Mouse (Mus musculus) midbrain, embryonic 11.5 days (tissue): Measurements from ENCODE around the gene Slc39a9. TPM values are rescaled to one million over a fixed set of nuclear protein-coding genes. Genes with fewer than 3 reads are reported as not detected.
A peak's percentile ranks its signal among the peaks of the same experiment; 100 is the strongest.

Source experiments
- ATAC-seq: fragments of 200-750 bp; cut with Nextera tagmentation; 2 replicates; pipeline ENCODE4 v1.8.0; 2017; ENCODE audit warnings: moderate TSS enrichment, moderate library complexity; ENCODE audit not compliant: low FRiP score
- DNase-seq: peaks from one replicate; pipeline ENCODE4 v3.0.0; 2015; ENCODE audit warnings: low spot score; ENCODE audit errors: missing footprints
- H3K27ac ChIP-seq: fragments of 300-500 bp; sonication (generic); 2 replicates; pipeline ENCODE4 v1.5.1; 2014; ENCODE audit warnings: low read depth, low read length
- H3K27me3 ChIP-seq: fragments of 300-500 bp; sonication (generic); 2 replicates; pipeline ENCODE4 v1.6.1; 2014; ENCODE audit warnings: mild to moderate bottlenecking, low read length, moderate library complexity, mixed read lengths; ENCODE audit not compliant: control insufficient read depth, insufficient read depth
- H3K36me3 ChIP-seq: fragments of 300-500 bp; sonication (generic); 2 replicates; pipeline ENCODE4 v1.6.1; 2014; ENCODE audit warnings: mild to moderate bottlenecking, low read length, moderate library complexity, mixed read lengths; ENCODE audit not compliant: control insufficient read depth, insufficient read depth
- H3K4me1 ChIP-seq: fragments of 300-500 bp; sonication (generic); 2 replicates; pipeline ENCODE4 v1.6.1; 2014; ENCODE audit warnings: low read length; ENCODE audit not compliant: control insufficient read depth, insufficient read depth
- H3K4me2 ChIP-seq: fragments of 300-500 bp; sonication (generic); 2 replicates; pipeline ENCODE4 v1.6.1; 2014; ENCODE audit warnings: mild to moderate bottlenecking, moderate library complexity
- H3K4me3 ChIP-seq: fragments of 300-500 bp; sonication (generic); 2 replicates; pipeline ENCODE4 v1.5.1; 2014; ENCODE audit warnings: low read depth, low read length
- H3K9ac ChIP-seq: fragments of 300-500 bp; sonication (generic); 2 replicates; pipeline ENCODE4 v1.6.1; 2014; ENCODE audit warnings: low read length
- H3K9me3 ChIP-seq: fragments of 300-500 bp; sonication (generic); 2 replicates; pipeline ENCODE4 v1.6.1; 2016; ENCODE audit warnings: low read length; ENCODE audit not compliant: control insufficient read depth
- WGBS: fragments of 180-500 bp; shearing (Covaris S2); extraction: QIAGEN DNeasy Blood & Tissue Kit; methylation state at CpG from one replicate; pipeline ENCODE4 v1.1.7; 2014; 5-methylcytosine and 5-hydroxymethylcytosine counted together
- polyA plus RNA-seq: library from polyadenylated mRNA; unstranded; fragments of >200 nt; fragmentation: Nextera tagmentation; extraction: Ambion mirVana; gene quantifications from 2 replicates; pipeline ENCODE4 v1.2.1, GENCODE M21; 2014

The Slc39a9 gene
- polyA plus RNA-seq, 1 experiment from 2014 or later: 29.8 TPM

- DNase-seq: peak; percentile 87
Observed at GRCm38 (mm10) chr12:80673170-80673569, 29.5 kb downstream of the Slc39a9 start.

GRCm38 (mm10) chr12:80681340-80681739, 37.7 kb downstream of the Slc39a9 start:
- 84% methylated on average over 1 of the region's 1 CpGs for WGBS
- no peak for ATAC-seq
- DNase-seq: peak; percentile 84
- no peak overlapping the region for H3K4me2 ChIP-seq
- no peak overlapping the region for H3K27ac ChIP-seq
- no peaks in the 10 kb centered on the region for H3K27me3 ChIP-seq
- no peak overlapping the region for H3K9ac ChIP-seq
- no peak overlapping the region for H3K4me3 ChIP-seq
- H3K4me1 ChIP-seq: no peaks in the 10 kb centered on the region
- H3K36me3 ChIP-seq: no peaks in the 10 kb centered on the region
- no peaks in the 10 kb centered on the region for H3K9me3 ChIP-seq

More at GRCm38 (mm10) chr12:80673170-80673569, 29.5 kb downstream of the Slc39a9 start:
- Histone ChIP-seq H3K9me3 (no peaks in the 10 kb centered on the region), H3K4me2 (no peak overlapping the region), H3K4me3 (no peak overlapping the region), H3K27ac (no peak overlapping the region), H3K4me1 (no peaks in the 10 kb centered on the region), H3K9ac (no peak overlapping the region), H3K27me3 (no peaks in the 10 kb centered on the region), H3K36me3 (no peaks in the 10 kb centered on the region)
- 21% methylated on average over 3 of the region's 3 CpGs for whole genome bisulfite sequencing
- 0 out of 2 replicates have a peak, but pooled peaks have one; percentile 44 for ATAC-seq

GRCm38 (mm10) chr12:80683554-80683953, 39.9 kb downstream of the Slc39a9 start:
- H3K4me2 ChIP-seq: no peak overlapping the region
- 91% methylated on average over 3 of the region's 3 CpGs for WGBS
- no peak overlapping the region for H3K27ac ChIP-seq
- DNase-seq (no peak), ATAC-seq (no peak)
- H3K9ac ChIP-seq: no peak overlapping the region
- no peaks in the 10 kb centered on the region for H3K9me3 ChIP-seq
- H3K27me3 ChIP-seq: no peaks in the 10 kb centered on the region
- H3K36me3 ChIP-seq: no peaks in the 10 kb centered on the region
- H3K4me1 ChIP-seq: no peaks in the 10 kb centered on the region
- H3K4me3 ChIP-seq: no peak overlapping the region

GRCm38 (mm10) chr12:80684316-80684715, 40.6 kb downstream of the Slc39a9 start:
- Histone ChIP-seq H3K4me2 (no peak overlapping the region), H3K27ac (no peak overlapping the region), H3K36me3 (no peaks in the 10 kb centered on the region), H3K4me1 (no peaks in the 10 kb centered on the region), H3K4me3 (no peak overlapping the region), H3K27me3 (no peaks in the 10 kb centered on the region), H3K9ac (no peak overlapping the region), H3K9me3 (no peaks in the 10 kb centered on the region)
- DNase-seq (no peak), ATAC-seq (no peak)
- WGBS: 78% methylated on average over 3 of the region's 3 CpGs

GRCm38 (mm10) chr12:80687788-80688211, 44.1 kb downstream of the Slc39a9 start:
- H3K27me3 ChIP-seq: peaks cover 20% of the 10 kb centered on the region
- WGBS: 87% methylated on average over 10 of the region's 10 CpGs
- peaks cover 8% of the 10 kb centered on the region for H3K4me1 ChIP-seq
- H3K36me3 ChIP-seq: no peaks in the 10 kb centered on the region
- no peak overlapping the region for H3K9ac ChIP-seq
- no peak overlapping the region for H3K27ac ChIP-seq
- DNase-seq: no peak
- H3K4me2 ChIP-seq: no peak overlapping the region
- H3K4me3 ChIP-seq: no peak overlapping the region
- ATAC-seq: no peak
- no peaks in the 10 kb centered on the region for H3K9me3 ChIP-seq

- Histone ChIP-seq H3K9me3 (no peaks in the 10 kb centered on the region), H3K4me3 (no peak overlapping the region), H3K27me3 (peaks cover 36% of the 10 kb centered on the region), H3K9ac (no peak overlapping the region), H3K4me2 (no peak overlapping the region), H3K36me3 (no peaks in the 10 kb centered on the region), H3K4me1 (peaks cover 11% of the 10 kb centered on the region), H3K27ac (no peak overlapping the region)
- no peak for ATAC-seq
- DNase-seq: no peak
- WGBS: 65% methylated on average over 5 of the region's 5 CpGs
Observed at GRCm38 (mm10) chr12:80689696-80690095, 46.0 kb downstream of the Slc39a9 start.

- no peak overlapping the region for H3K4me3 ChIP-seq
- DNase-seq (no peak), ATAC-seq (no peak)
- no peak overlapping the region for H3K4me2 ChIP-seq
- peaks cover 11% of the 10 kb centered on the region for H3K4me1 ChIP-seq
- peaks cover 36% of the 10 kb centered on the region for H3K27me3 ChIP-seq
- H3K9me3 ChIP-seq: no peaks in the 10 kb centered on the region
- 13% methylated on average over 12 of the region's 12 CpGs for WGBS
- no peak overlapping the region for H3K27ac ChIP-seq
- no peak overlapping the region for H3K9ac ChIP-seq
- H3K36me3 ChIP-seq: no peaks in the 10 kb centered on the region
Observed at GRCm38 (mm10) chr12:80691671-80692091, 48.0 kb downstream of the Slc39a9 start.

- Histone ChIP-seq H3K9me3 (no peaks in the 10 kb centered on the region), H3K36me3 (no peaks in the 10 kb centered on the region), H3K9ac (0 out of 2 replicates have a peak within 1 kb of the TSS, but pooled peaks have one; percentile 1), H3K27me3 (peaks cover 36% of the 10 kb centered on the region), H3K27ac (no peak within 1 kb of the TSS), H3K4me3 (peak within 1 kb of the TSS; percentile 35), H3K4me1 (peaks cover 11% of the 10 kb centered on the region), H3K4me2 (peak within 1 kb of the TSS; percentile 46)
- peak; percentile 66; the same call in 1 of the 2 replicates for ATAC-seq
- peak; percentile 93 for DNase-seq
- under 1% methylated on average over 43 of the region's 52 CpGs for WGBS
Observed at GRCm38 (mm10) chr12:80692269-80692972, 48.7 kb downstream of the Slc39a9 start, which contains the start of gene Plekhd1. TSS of gene Plekhd1 (plus strand) at chr12:80692591.

GRCm38 (mm10) chr12:80693700-80694099, 50.0 kb downstream of the Slc39a9 start:
- 48% methylated on average over 2 of the region's 2 CpGs for WGBS
- Histone ChIP-seq H3K4me1 (peaks cover 11% of the 10 kb centered on the region), H3K36me3 (no peaks in the 10 kb centered on the region), H3K27me3 (peaks cover 36% of the 10 kb centered on the region), H3K9me3 (no peaks in the 10 kb centered on the region), H3K9ac (no peak overlapping the region), H3K4me2 (no peak overlapping the region), H3K4me3 (no peak overlapping the region), H3K27ac (no peak overlapping the region)
- ATAC-seq: no peak
- no peak for DNase-seq
